Mouse (Mus musculus) lung, adult 2 months (tissue): Measurements from ENCODE around the gene Osbp2. TPM values are rescaled to one million over a fixed set of nuclear protein-coding genes. Genes with fewer than 3 reads are reported as not detected.

Source experiments
- DNase-seq: peaks from one replicate; pipeline ENCODE4 v3.0.0; 2022
- H3K4me1 ChIP-seq: fragments of 200-500 bp; 2 replicates; pipeline ENCODE4 v1.6.1; 2011; ENCODE audit warnings: low read length; ENCODE audit not compliant: control insufficient read depth, insufficient read depth
- H3K4me3 ChIP-seq: fragments of 200-500 bp; replicated peaks from 2 replicates; pipeline ENCODE3; 2011; ENCODE audit warnings: low read depth, mild to moderate bottlenecking, control low read depth, low read length; ENCODE audit errors: extremely low read depth
- CTCF ChIP-seq: fragments of 200-500 bp; IDR thresholded peaks from 2 replicates; pipeline ENCODE4 v1.5.1; 2011; ENCODE audit warnings: mild to moderate bottlenecking, low read length, control low read depth; ENCODE audit not compliant: insufficient read depth
- POLR2A ChIP-seq: fragments of 200-500 bp; IDR thresholded peaks from 2 replicates; pipeline ENCODE4 v1.6.1; 2011; ENCODE audit warnings: low read depth, mild to moderate bottlenecking, control low read depth, low read length, borderline replicate concordance; ENCODE audit errors: extremely low read depth
- WGBS: fragments of 180-500 bp; shearing (Covaris S2); methylation state at CpG from one replicate; pipeline ENCODE4 v1.1.7; 2018; 5-methylcytosine and 5-hydroxymethylcytosine counted together
- polyA plus RNA-seq: library from polyadenylated mRNA; depleted of rRNA; stranded (reverse); fragments of >200 nt; gene quantifications from 2 replicates; pipeline ENCODE4 v1.2.3, GENCODE M21; 2012

Osbp2 gene
- polyA plus RNA-seq, 1 experiment = 0.58 TPM

GRCm38 (mm10) chr11:3805362-3805761 is 58.3 kb downstream of the Osbp2 start:
- DNase-seq = no peak
- WGBS = 24% methylated on average over 3 of the region's 3 CpGs
- H3K4me1 ChIP-seq = no peaks in the 10 kb centered on the region

GRCm38 (mm10) chr11:3804639-3805038 is 59.1 kb downstream of the Osbp2 start:
- 97% methylated on average over 2 of the region's 2 CpGs for WGBS
- no peak for DNase-seq
- TF ChIP-seq POLR2A = no peak
- TF ChIP-seq CTCF = no peak

More at GRCm38 (mm10) chr11:3805362-3805761, 58.3 kb downstream of the Osbp2 start:
- no peak overlapping the region for H3K4me3 ChIP-seq
- TF ChIP-seq CTCF (peak; percentile 31), POLR2A (no peak)

GRCm38 (mm10) chr11:3802057-3802456 is 61.6 kb downstream of the Osbp2 start:
- no peak for TF ChIP-seq POLR2A
- WGBS = 41% methylated on average over 1 of the region's 1 CpGs
- Histone ChIP-seq H3K4me1 (no peaks in the 10 kb centered on the region), H3K4me3 (no peak overlapping the region)
- no peak for DNase-seq

More at GRCm38 (mm10) chr11:3804639-3805038, 59.1 kb downstream of the Osbp2 start:
- no peaks in the 10 kb centered on the region for H3K4me1 ChIP-seq
- H3K4me3 ChIP-seq = no peak overlapping the region

GRCm38 (mm10) chr11:3797631-3798215 is 66.0 kb downstream of the Osbp2 start:
- 83% methylated on average over 6 of the region's 6 CpGs for WGBS
- Histone ChIP-seq H3K4me3 (no peak overlapping the region), H3K4me1 (no peaks in the 10 kb centered on the region)
- no peak for TF ChIP-seq CTCF
- no peak for TF ChIP-seq POLR2A
- no peak for DNase-seq

GRCm38 (mm10) chr11:3790736-3791135 is 73.0 kb downstream of the Osbp2 start:
- Histone ChIP-seq H3K4me3 (no peak overlapping the region), H3K4me1 (no peaks in the 10 kb centered on the region)
- no peak for DNase-seq
- TF ChIP-seq CTCF = no peak
- no peak for TF ChIP-seq POLR2A

GRCm38 (mm10) chr11:3789919-3790318 is 73.8 kb downstream of the Osbp2 start:
- Histone ChIP-seq H3K4me1 (no peaks in the 10 kb centered on the region), H3K4me3 (no peak overlapping the region)
- TF ChIP-seq POLR2A = no peak
- TF ChIP-seq CTCF = no peak
- 66% methylated on average over 3 of the region's 3 CpGs for WGBS
- DNase-seq = no peak

GRCm38 (mm10) chr11:3786564-3786963 is 77.1 kb downstream of the Osbp2 start:
- 17% methylated on average over 6 of the region's 6 CpGs for WGBS
- TF ChIP-seq CTCF (peak; percentile 76), POLR2A (no peak)
- peak; percentile 80 for DNase-seq
- Histone ChIP-seq H3K4me1 (no peaks in the 10 kb centered on the region), H3K4me3 (no peak overlapping the region)

GRCm38 (mm10) chr11:3775263-3775644 is 88.4 kb downstream of the Osbp2 start:
- no peaks in the 10 kb centered on the region for H3K4me1 ChIP-seq
- DNase-seq = no peak

GRCm38 (mm10) chr11:3774463-3775262 is 89.0 kb downstream of the Osbp2 start:
- WGBS = 4% methylated on average over 56 of the region's 56 CpGs
- peak; percentile 13 for DNase-seq
- H3K4me1 ChIP-seq = no peaks in the 10 kb centered on the region
- TF ChIP-seq CTCF (no peak), POLR2A (no peak)
- H3K4me3 ChIP-seq = no peak overlapping the region

More at GRCm38 (mm10) chr11:3775263-3775644, 88.4 kb downstream of the Osbp2 start:
- TF ChIP-seq POLR2A = no peak
- no peak for TF ChIP-seq CTCF
- 29% methylated on average over 4 of the region's 4 CpGs for WGBS
- no peak overlapping the region for H3K4me3 ChIP-seq

GRCm38 (mm10) chr11:3773782-3774462 is 89.8 kb downstream of the Osbp2 start:
- TF ChIP-seq POLR2A (no peak), CTCF (no peak)
- 20% methylated on average over 6 of the region's 6 CpGs for WGBS
- Histone ChIP-seq H3K4me1 (no peaks in the 10 kb centered on the region), H3K4me3 (no peak overlapping the region)
- no peak for DNase-seq
